Mouse (Mus musculus): Measurements from ENCODE around the gene Dhrs1.

The Dhrs1 gene

GRCm38 (mm10) chr14:55765696-55766095 is 20.2 kb upstream of the Dhrs1 start, which contains the start of gene Ltb4r1:
Gene Ltb4r1 (plus strand): TSS chr14:55765962.
- no peak for DNase-seq (ENCODE audit: extremely low read depth, insufficient read length, low spot score)

DNA sequence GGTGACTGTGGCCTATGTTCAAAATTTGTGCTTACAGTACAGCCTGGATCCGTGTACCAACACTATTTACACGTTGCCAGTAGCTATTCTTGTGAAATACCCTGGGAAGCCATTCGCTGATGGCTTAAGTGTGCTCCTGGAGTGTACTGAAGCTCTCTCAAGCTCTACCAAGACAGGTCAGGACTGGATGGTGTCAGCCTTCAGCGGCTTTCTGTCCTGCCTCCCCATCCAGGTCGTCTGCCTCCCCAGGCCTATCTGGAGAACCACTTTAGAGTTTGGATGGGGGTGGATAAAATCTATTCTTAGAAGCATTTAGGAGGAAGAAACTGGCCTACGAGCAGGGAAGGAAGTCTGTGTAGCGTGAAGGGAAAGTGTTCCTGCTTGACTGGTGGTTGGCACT is 17.7 kb upstream of the Dhrs1 start:
- no peak for DNase-seq (ENCODE audit: extremely low read depth, insufficient read length, low spot score)

- no peak for DNase-seq (ENCODE audit: extremely low read depth, insufficient read length, low spot score)
Observed at GRCm38 (mm10) chr14:55762001-55762821, 16.7 kb upstream of the Dhrs1 start.

DNA sequence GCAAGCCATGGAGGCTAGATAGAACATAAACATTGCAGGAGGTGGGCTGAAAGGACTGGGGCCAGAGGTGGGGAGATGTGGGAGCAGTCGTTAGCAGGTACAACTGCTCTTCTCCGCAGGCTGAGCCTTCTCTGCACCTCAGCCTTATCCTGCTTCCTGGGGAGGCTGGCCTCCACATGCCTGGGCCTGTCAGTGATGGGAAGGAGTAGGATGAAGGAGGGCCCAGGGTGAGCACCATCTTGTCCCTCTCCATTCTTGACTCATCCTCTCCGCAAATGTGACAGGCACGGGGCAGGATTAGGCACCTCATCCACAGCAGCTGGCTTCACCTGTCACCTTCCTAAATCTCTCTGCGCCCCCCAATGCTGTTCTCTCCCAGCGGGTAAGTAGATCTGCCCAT is 15.7 kb upstream of the Dhrs1 start, which contains the start of gene Ltb4r2:
Gene Ltb4r2 (plus strand): TSS at position 266 of the 400 bp plus-strand sequence.
- DNase-seq (ENCODE audit: extremely low read depth, insufficient read length, low spot score), result no peak

DNA sequence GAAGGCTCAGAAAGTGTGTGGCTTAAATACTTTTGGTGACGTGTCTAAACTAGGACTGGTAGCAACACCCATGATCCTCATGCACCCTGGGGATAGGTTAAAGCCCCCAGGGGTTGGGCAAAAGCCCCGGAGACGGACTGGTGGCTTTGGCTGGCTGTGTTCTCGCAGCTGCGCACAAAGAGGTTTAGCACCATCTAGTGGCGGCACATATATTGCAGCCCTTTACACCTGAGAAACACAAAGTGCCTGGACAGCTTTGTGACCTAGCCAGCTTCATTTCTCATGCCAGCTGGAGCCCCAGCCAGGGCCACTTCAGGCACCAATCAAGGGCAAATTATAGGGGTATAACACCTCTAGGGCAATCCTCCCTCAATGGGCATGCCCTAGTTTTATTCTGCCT is 14.7 kb upstream of the Dhrs1 start:
- peak; percentile 51 for DNase-seq (ENCODE audit: extremely low read depth, insufficient read length, low spot score)

DNA sequence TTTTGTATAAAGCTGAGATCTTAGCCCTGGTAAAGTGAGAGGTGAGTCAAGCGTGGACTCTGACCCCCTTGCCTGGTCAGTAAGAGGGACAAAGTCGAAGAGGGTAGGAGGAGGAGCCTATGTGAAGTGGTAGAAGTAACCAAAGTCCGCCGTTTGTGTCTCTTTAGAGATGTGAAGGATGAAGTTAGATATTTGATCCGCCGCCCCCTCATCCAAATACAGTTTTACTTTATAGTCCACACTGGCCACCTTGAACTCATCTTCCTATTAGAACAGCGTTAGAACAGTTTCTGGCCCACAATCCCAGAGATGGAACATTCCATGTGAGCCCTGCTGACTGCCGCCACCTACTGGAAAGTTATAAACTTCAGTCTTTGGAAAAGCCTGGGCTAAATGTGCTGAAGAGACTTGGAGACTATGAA is 12.9 kb upstream of the Dhrs1 start, which contains the start of gene Cideb:
Gene Cideb (minus strand): TSS at position 96 of the 422 bp plus-strand sequence.
- peak; percentile 39 for DNase-seq (ENCODE audit: extremely low read depth, insufficient read length, low spot score)

- DNase-seq (ENCODE audit: extremely low read depth, insufficient read length, low spot score), result no peak
Observed at GRCm38 (mm10) chr14:55757566-55757965, 12.1 kb upstream of the Dhrs1 start.

DNA sequence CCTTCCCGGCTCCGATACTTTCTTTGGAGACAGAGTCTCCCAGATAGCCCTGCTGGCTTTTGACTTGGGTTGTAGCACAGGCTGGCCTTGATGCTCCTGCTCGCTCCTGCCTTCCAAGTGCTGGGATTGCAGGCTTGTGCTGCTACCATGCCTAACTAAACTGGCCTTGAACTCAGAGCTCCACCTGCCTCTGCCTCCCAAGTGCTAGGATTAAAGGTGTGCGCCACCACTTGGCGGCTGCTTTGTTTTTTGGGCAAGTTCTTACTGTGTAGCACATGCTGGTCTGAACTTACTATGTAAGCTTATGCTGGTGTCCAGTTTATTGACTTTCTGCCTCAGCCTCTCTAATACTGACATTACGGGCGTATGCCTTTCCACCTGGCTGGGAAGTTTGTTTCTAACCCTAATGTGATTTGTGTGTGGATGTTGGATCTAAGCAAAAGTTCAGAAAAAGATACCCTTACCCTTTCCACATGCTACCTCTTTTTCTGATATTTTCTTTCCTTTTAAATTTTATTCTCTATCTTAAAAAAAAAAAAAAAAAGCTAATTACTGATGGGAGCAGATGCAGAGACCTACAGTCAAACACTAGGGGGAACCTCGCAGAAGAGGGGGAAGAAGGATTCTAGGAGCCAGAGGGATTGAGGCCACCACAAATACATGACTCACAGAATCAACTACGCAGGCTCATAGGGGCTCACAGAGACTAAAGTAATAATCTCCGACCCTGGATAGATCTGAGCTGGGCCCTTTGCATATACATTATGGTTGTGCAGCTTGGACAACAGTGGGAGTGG is 1.8 kb upstream of the Dhrs1 start:
- no peak for DNase-seq (ENCODE audit: extremely low read depth, insufficient read length, low spot score)

DNA sequence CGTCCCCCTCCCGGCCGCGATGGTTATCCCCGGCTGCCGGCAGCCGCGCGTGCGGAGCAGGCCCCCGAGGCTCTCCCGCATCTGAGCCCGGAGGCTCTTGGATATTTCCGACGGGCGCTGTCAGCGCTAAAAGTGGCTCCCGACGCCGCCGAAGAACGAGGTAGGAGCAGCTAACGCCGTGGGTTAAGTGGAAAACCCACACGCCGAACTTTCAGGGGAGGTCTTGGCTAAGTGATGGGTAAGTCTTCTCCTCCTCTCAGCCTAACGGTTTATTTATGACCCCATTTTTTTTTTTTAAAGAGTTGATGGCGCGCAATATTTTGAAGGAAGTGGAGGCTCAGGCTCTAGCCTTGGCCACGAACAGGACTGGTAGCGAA is 359 bp upstream of the Dhrs1 start:
- DNase-seq (ENCODE audit: extremely low read depth, insufficient read length, low spot score), result no peak

GRCm38 (mm10) chr14:55743711-55744110 is 1.8 kb downstream of the Dhrs1 start:
- DNase-seq (ENCODE audit: extremely low read depth, insufficient read length, low spot score), result peak; percentile 50

GRCm38 (mm10) chr14:55737086-55737687 is 8.3 kb downstream of the Dhrs1 start:
- DNase-seq (ENCODE audit: extremely low read depth, insufficient read length, low spot score), result no peak

- DNase-seq (ENCODE audit: extremely low read depth, insufficient read length, low spot score), result no peak
Observed at GRCm38 (mm10) chr14:55735758-55736157, 9.7 kb downstream of the Dhrs1 start.

GRCm38 (mm10) chr14:55735334-55735733 is 10.2 kb downstream of the Dhrs1 start:
- no peak for DNase-seq (ENCODE audit: extremely low read depth, insufficient read length, low spot score)

- DNase-seq (ENCODE audit: extremely low read depth, insufficient read length, low spot score), result no peak
Observed at GRCm38 (mm10) chr14:55734869-55735268, 10.6 kb downstream of the Dhrs1 start.

DNA sequence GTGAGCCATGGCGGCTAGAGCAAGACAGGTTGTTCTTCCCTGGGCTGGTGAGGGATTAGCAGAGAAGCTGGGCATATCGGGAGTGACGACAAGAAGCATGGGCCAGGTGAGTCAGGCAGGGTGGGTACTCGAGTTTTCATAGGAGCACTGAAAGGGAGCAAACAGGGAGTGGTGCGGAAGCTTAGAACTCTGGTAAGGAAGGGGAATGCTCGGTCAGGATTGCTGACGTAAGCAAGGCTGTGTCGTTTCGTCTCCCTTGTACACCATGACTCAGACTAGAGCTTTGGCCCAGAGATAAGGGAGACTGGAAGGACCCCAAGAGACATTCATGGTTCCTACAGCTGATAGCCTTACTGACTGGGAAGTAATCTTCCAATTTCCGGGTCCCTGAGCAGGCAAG is 11.6 kb downstream of the Dhrs1 start:
- no peak for DNase-seq (ENCODE audit: extremely low read depth, insufficient read length, low spot score)

DNA sequence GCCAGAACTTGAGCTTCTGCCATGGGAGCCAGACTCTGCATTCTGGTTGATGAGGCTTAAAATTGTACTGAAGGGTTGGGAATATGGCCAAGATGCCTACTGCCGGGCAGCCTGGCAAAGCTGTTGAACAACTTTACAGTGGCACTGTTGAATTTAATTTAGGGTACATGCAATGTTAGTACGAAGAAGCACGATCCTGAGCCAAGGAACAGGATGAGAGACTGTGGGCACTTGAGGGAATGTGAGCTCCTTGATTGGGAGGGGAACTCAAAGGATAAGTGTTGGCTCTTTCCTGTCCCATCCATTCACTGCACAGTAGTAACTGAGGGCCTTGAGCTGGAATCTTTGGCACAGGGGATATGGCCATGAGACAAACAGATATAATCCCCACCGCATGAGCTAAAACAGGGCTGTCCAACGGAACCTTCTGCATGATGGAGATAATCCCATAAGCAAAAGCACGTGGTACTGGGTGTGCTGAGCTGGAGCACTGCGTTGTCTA is 14.9 kb downstream of the Dhrs1 start:
- DNase-seq (ENCODE audit: extremely low read depth, insufficient read length, low spot score), result no peak

GRCm38 (mm10) chr14:55730116-55730515 is 15.4 kb downstream of the Dhrs1 start:
- peak; percentile 57 for DNase-seq (ENCODE audit: extremely low read depth, insufficient read length, low spot score)

- DNase-seq (ENCODE audit: extremely low read depth, insufficient read length, low spot score), result no peak
Observed at GRCm38 (mm10) chr14:55727889-55728685, 17.4 kb downstream of the Dhrs1 start.

DNA sequence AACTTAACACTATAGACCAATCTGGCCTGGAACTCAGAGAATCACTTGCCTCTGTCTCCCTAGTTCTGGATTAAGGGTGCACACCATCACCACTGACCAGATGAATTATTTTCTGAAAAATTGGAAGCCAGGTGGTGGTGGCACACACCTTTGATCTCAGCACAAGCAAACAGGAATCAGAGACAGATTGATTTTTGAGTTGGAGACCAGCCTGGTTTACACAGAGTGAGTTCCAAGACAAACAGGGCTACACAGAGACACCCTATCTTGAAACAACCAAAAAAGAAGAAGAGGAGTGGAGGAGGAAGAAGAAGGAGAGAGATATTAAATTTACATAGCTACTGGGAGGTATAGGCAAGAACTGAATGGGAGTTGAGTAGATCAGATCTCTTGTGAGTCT is 19.2 kb downstream of the Dhrs1 start:
- no peak for DNase-seq (ENCODE audit: extremely low read depth, insufficient read length, low spot score)

DNA sequence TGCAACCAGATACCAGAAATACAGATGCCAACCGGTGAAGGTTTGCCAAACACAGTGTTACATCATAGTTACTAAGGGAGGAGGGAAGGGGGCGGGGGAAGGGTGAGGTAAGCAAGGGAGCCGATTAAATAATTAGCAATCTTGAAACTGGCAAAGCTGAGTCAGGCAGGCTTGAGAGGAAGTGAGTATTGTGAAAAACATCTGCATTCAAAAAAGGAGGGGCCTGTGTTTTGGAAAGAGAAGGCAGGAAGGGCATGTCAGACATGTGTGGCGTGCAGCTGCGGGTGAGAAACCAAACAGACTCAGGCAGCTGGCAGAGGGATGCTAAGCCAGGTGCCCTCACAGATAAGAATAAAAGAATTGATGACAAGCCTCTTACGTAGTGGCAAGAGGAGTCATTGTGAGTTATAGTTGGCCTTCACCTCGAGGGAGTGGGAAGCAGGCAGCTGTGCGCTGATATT is 21.0 kb downstream of the Dhrs1 start:
- DNase-seq (ENCODE audit: extremely low read depth, insufficient read length, low spot score), result peak; percentile 80
